Mouse (Mus musculus) liver, embryonic 11.5 days (tissue): ENCODE results near the gene Zdhhc22. TPM values are rescaled to one million over a fixed set of nuclear protein-coding genes. Genes with fewer than 3 reads are reported as not detected.
A peak's percentile ranks its signal among the peaks of the same experiment; 100 is the strongest.

Source experiments
- ATAC-seq: fragments of 200-750 bp; cut with Nextera tagmentation; replicated peaks from 2 replicates; pipeline ENCODE4 v1.8.0; 2017; ENCODE audit warnings: moderate number of reproducible peaks, mild to moderate bottlenecking, moderate TSS enrichment, moderate library complexity; ENCODE audit not compliant: low FRiP score
- DNase-seq: peaks from one replicate; pipeline ENCODE4 v3.0.0-alpha.2; 2017; ENCODE audit warnings: low spot score
- H3K27ac ChIP-seq: fragments of 300-500 bp; sonication (generic); 2 replicates; pipeline ENCODE4 v1.5.1; 2014; ENCODE audit warnings: mild to moderate bottlenecking, low read depth, low read length, control low read depth
- H3K27me3 ChIP-seq: fragments of 300-500 bp; sonication (generic); replicated peaks from 2 replicates; pipeline ENCODE4 v1.6.1; 2014; ENCODE audit warnings: low read length, mixed read lengths; ENCODE audit not compliant: control insufficient read depth, insufficient read depth
- H3K36me3 ChIP-seq: fragments of 300-500 bp; sonication (generic); 2 replicates; pipeline ENCODE4 v1.6.1; 2014; ENCODE audit warnings: mild to moderate bottlenecking, low read length, moderate library complexity, mixed read lengths; ENCODE audit not compliant: control insufficient read depth, insufficient read depth
- H3K4me1 ChIP-seq: fragments of 300-500 bp; sonication (generic); replicated peaks from 2 replicates; pipeline ENCODE4 v1.6.1; 2014; ENCODE audit warnings: low read length, mixed read lengths; ENCODE audit not compliant: control insufficient read depth, insufficient read depth
- H3K4me2 ChIP-seq: fragments of 300-500 bp; sonication (generic); 2 replicates; pipeline ENCODE4 v1.6.1; 2014; ENCODE audit warnings: mild to moderate bottlenecking, control low read depth, moderate library complexity
- H3K4me3 ChIP-seq: fragments of 300-500 bp; sonication (generic); 2 replicates; pipeline ENCODE4 v1.5.1; 2014; ENCODE audit warnings: low read depth, low read length, control low read depth
- H3K9ac ChIP-seq: fragments of 300-500 bp; sonication (generic); 2 replicates; pipeline ENCODE4 v1.6.1; 2014; ENCODE audit warnings: low read depth, low read length, control low read depth
- H3K9me3 ChIP-seq: fragments of 300-500 bp; sonication (generic); 2 replicates; pipeline ENCODE4 v1.6.1; 2016; ENCODE audit warnings: low read length, inconsistent platforms, mixed read lengths; ENCODE audit not compliant: control insufficient read depth
- WGBS: fragments of 180-500 bp; shearing (Covaris S2); extraction: QIAGEN DNeasy Blood & Tissue Kit; methylation state at CpG from one replicate; pipeline ENCODE4 v1.1.7; 2014; 5-methylcytosine and 5-hydroxymethylcytosine counted together
- polyA plus RNA-seq: library from polyadenylated mRNA; unstranded; fragments of >200 nt; fragmentation: Nextera tagmentation; extraction: Ambion mirVana; gene quantifications from 2 replicates; pipeline ENCODE4 v1.2.1, GENCODE M21; 2014

Zdhhc22 gene
- polyA plus RNA-seq, 1 experiment from 2014 or later = 0.05 TPM

- peak; percentile 80 for DNase-seq
- Histone ChIP-seq H3K36me3 (no peaks in the 10 kb centered on the region), H3K4me2 (peak overlapping the region; percentile 68), H3K9ac (peak overlapping the region; percentile 27; the same call in 1 of the 2 replicates), H3K27me3 (peaks cover 15% of the 10 kb centered on the region), H3K9me3 (no peaks in the 10 kb centered on the region), H3K4me1 (peaks cover 9% of the 10 kb centered on the region; the same call in 1 of the 2 replicates), H3K27ac (no peak overlapping the region), H3K4me3 (peak overlapping the region; percentile 37)
- peak; percentile 69 for ATAC-seq
- WGBS = 11% methylated on average over 40 of the region's 40 CpGs
Measured at GRCm38 (mm10) chr12:86974387-86975288, 15.6 kb downstream of the Zdhhc22 start.

- no peak for ATAC-seq
- Histone ChIP-seq H3K4me3 (no peak overlapping the region), H3K27ac (no peak overlapping the region), H3K4me2 (no peak overlapping the region), H3K36me3 (no peaks in the 10 kb centered on the region), H3K9me3 (no peaks in the 10 kb centered on the region), H3K9ac (no peak overlapping the region), H3K4me1 (peaks cover 16% of the 10 kb centered on the region), H3K27me3 (peaks cover 10% of the 10 kb centered on the region)
- WGBS = 47% methylated on average over 8 of the region's 8 CpGs
- DNase-seq = no peak
Measured at GRCm38 (mm10) chr12:86973706-86974105, 16.5 kb downstream of the Zdhhc22 start.

DNA sequence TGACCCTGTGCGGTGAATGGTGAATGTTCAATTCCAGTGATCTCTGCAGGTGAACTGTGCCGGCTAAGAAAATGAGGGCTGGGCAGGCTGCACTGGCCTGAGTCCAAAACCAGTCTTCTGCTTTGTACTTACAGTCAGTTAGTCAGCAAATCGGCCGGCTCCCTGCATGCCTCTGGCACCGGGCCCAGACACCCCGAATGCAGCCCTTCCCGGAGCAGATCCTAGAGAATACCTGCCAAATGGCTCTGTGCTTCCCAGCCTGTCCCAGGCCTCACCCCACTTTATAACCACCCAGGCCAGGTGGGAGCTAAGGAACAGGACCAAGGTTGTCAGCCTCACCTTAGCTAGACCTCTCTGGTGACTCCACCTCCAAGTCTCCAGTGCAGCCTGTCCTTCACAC is 17.0 kb downstream of the Zdhhc22 start:
- ATAC-seq (no peak), DNase-seq (no peak)
- Histone ChIP-seq H3K36me3 (no peaks in the 10 kb centered on the region), H3K27me3 (peaks cover 9% of the 10 kb centered on the region), H3K4me3 (no peak overlapping the region), H3K27ac (no peak overlapping the region), H3K9me3 (no peaks in the 10 kb centered on the region), H3K4me2 (no peak overlapping the region), H3K4me1 (peaks cover 21% of the 10 kb centered on the region), H3K9ac (no peak overlapping the region)
- WGBS = 63% methylated on average over 7 of the region's 7 CpGs

DNA sequence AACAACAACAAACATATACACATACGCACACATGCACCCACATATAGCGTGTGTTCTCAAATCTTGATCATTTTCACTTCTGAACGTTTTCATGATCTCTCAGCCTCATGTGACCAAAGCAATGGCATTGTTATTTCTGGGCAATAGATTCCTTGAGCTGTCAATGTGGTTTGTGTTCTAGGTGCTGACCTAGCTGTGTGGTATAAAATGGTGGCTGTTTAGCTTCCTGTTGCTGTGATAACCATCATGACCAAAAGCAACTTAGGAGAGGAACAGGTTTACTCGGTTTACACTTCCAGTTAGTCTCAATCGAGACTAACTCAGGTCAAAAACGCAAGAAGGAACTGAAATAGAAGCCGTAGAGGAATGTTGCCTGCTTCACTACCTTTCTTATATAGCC is 19.1 kb downstream of the Zdhhc22 start:
- H3K4me3 ChIP-seq = no peak overlapping the region

GRCm38 (mm10) chr12:86969220-86969601 is 21.0 kb downstream of the Zdhhc22 start:
- H3K36me3 ChIP-seq = peaks cover 5% of the 10 kb centered on the region; the same call in 1 of the 2 replicates
- H3K4me3 ChIP-seq = no peak overlapping the region
- ATAC-seq (peak; percentile 41; the same call in 1 of the 2 replicates), DNase-seq (no peak)
- peaks cover 17% of the 10 kb centered on the region for H3K4me1 ChIP-seq
- peak overlapping the region; percentile 53 for H3K9ac ChIP-seq
- H3K9me3 ChIP-seq = no peaks in the 10 kb centered on the region
- H3K4me2 ChIP-seq = peak overlapping the region; percentile 58
- H3K27me3 ChIP-seq = no peaks in the 10 kb centered on the region
- peak overlapping the region; percentile 10 for H3K27ac ChIP-seq
- 66% methylated on average over 3 of the region's 3 CpGs for WGBS

More for the DNA sequence above, 19.1 kb downstream of the Zdhhc22 start:
- no peak for DNase-seq
- H3K9ac ChIP-seq = no peak overlapping the region
- no peaks in the 10 kb centered on the region for H3K36me3 ChIP-seq
- H3K4me2 ChIP-seq = no peak overlapping the region
- WGBS = 77% methylated on average over 7 of the region's 7 CpGs
- no peaks in the 10 kb centered on the region for H3K9me3 ChIP-seq
- ATAC-seq = no peak
- H3K27me3 ChIP-seq = no peaks in the 10 kb centered on the region
- H3K4me1 ChIP-seq = peaks cover 23% of the 10 kb centered on the region
- H3K27ac ChIP-seq = no peak overlapping the region

GRCm38 (mm10) chr12:86968468-86969219 is 21.6 kb downstream of the Zdhhc22 start:
- Histone ChIP-seq H3K9ac (peak overlapping the region; percentile 53), H3K4me2 (peak overlapping the region; percentile 58), H3K4me1 (peaks cover 16% of the 10 kb centered on the region), H3K36me3 (peaks cover 6% of the 10 kb centered on the region), H3K27ac (peak overlapping the region; percentile 10), H3K4me3 (no peak overlapping the region), H3K9me3 (no peaks in the 10 kb centered on the region), H3K27me3 (no peaks in the 10 kb centered on the region)
- ATAC-seq (peak; percentile 79), DNase-seq (no peak)
- WGBS = 43% methylated on average over 13 of the region's 13 CpGs

DNA sequence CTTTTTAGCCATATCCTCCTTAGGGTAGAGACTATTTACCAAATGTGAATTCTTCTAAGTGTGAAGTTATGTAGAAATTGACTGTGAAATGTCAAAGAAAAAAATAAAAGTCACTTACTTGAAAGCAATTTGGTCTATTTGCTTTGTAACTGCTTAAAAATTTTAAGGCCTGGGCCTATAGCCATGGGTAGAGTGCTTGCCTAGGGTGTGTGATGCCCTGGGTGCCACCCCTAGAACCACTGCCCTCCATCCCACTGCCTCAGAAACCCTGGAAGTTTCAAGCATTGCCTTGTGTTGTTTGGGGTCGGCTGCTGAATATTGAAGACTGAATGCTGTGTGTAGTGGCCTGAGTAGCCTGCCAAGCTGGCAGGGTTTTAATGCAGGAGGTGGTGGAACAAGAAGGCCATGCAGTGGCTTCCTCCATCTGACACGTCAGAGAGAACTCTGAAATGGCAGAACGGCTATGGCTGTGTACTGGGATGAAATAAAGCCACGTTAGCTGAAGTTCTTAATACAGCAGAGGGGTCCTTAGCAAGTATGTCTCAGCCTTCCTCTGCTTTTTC is 24.9 kb downstream of the Zdhhc22 start:
- Histone ChIP-seq H3K9ac (no peak overlapping the region), H3K9me3 (no peaks in the 10 kb centered on the region), H3K4me1 (peaks cover 16% of the 10 kb centered on the region), H3K36me3 (peaks cover 25% of the 10 kb centered on the region), H3K27ac (no peak overlapping the region), H3K4me2 (no peak overlapping the region), H3K4me3 (no peak overlapping the region), H3K27me3 (no peaks in the 10 kb centered on the region)
- ATAC-seq = no peak
- 82% methylated on average over 4 of the region's 4 CpGs for WGBS
- DNase-seq = no peak

DNA sequence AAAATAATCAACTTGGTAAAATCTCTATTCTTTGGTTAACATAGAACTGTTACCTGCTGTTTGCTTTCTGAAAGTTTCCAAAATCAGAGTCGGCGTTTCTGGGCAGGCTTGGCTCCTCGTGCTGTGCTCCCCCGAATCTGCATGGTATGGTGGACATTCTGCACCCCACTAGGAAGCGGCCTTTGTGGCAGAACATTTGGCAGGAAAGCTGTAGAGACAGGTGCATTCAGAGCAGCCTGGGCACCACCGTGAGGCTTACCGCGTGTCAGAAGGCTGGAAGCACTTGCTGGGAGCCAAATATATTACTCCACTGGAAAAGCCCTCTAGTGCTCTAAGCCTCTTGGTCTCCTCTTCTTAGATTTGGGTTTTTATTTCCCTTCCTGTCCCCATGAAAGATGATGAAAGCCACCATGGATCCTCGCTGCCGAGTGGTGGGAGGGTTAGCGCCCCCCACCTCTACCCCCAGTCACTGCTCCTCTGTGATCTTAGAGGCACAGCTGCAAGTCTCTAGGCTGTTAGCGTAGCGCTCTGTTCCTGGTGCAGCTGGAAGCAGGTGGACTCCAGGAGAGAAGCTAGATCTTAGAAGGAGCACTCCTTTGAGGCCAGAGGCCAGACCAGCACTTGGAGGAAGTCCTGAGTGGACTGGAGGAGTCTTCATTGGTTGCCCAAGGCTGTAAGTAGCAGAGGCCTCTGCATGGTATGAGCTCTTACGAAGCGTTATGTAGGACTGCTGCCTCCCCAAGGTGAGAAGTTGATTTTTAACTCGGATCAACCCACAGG is 25.8 kb downstream of the Zdhhc22 start:
- ATAC-seq = no peak
- DNase-seq = no peak
- no peak overlapping the region for H3K4me3 ChIP-seq
- H3K9ac ChIP-seq = no peak overlapping the region
- H3K4me1 ChIP-seq = peaks cover 14% of the 10 kb centered on the region
- no peak overlapping the region for H3K27ac ChIP-seq
- no peaks in the 10 kb centered on the region for H3K27me3 ChIP-seq
- no peaks in the 10 kb centered on the region for H3K9me3 ChIP-seq
- no peak overlapping the region for H3K4me2 ChIP-seq
- H3K36me3 ChIP-seq = peaks cover 32% of the 10 kb centered on the region
- 90% methylated on average over 16 of the region's 16 CpGs for WGBS
